Mouse (Mus musculus): ENCODE measurements around the gene Mfsd1.
A peak's percentile ranks its signal among the peaks of the same experiment; 100 is the strongest.

The Mfsd1 gene

DNA sequence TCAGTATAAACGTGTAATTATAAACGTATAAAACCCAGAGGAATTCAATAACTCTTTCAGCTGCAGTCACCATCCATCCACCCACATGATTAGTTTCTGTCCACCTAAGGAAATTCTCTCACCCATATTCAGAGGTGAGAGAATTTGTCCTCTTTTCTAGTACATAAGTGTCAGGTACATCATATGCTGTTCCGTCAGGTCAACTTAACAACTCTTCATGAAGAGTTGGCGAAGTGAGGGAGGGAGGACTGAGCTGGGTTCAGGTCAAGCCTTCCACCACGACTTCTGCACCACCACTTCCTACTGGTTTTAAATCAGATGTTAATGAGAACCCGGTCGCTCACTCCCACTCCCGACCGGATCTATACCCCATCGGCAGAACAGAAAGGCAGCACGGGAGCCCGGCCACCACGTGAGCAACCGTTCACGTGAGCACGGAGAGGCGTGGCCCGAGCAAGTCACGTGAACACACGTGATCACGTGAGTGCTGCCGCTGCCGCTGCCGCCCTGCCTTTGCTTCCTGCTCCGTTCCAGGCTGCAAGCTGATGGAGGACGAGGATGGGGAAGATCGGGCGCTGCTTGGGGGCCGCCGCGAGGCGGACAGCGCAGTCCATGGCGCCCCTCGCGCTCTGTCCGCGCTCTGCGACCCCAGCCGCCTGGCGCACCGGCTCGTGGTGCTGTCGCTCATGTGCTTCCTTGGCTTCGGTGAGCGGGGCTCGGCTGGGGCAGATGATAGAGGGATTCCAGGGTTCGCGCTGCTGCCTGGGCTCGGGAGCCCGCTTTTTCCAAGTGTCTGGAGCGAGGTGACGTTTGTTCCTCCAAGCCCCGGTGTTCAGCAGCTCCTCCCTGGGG is at the start of gene Mfsd1:
Mfsd1 (plus strand) TSS at position 469 of the 852 bp plus-strand sequence.
- DNase-seq (ENCODE audit: low spot score) = peak; percentile 89

DNA sequence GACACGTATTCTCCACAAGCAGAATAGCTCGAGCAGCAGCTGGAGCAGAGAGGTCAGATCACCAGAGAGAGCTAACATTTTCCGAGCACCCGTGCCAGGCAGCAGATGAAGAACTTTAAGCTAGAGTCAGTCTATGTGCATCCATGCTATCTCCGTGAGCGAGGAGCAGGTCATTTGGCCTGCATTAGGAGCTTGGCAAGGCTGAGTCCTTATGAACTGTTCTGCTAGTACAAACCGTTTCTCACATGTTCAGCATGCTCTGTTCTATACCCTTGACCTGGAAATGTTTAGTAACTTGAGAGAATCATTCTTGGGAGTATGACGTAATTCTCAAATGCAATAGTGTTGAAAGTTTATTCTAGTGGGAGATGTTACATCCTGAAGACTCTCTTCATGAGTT is 38.9 kb upstream of the Mfsd1 start:
- peak; percentile 81 for DNase-seq (ENCODE audit: low spot score)

DNA sequence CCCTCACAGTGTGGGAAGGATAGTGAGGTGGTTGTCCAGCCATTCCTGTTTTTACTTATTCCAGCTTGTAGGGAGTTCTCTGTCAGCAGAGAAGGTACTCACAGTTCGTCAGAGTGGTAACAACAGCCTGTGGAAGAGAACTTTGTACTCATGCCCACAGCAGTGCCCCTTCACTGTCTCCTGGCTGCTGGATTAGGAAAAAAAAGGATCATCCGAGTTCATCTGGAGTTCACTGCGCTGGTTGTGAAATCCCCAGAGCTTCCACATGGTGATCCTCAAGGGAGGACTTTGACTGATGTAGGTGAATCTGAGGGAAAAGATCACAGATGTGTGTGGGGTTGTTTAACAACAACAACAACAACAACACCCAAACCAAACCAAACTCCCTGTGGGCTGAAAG is 31.3 kb upstream of the Mfsd1 start:
- peak; percentile 74 for DNase-seq (ENCODE audit: low spot score)

DNA sequence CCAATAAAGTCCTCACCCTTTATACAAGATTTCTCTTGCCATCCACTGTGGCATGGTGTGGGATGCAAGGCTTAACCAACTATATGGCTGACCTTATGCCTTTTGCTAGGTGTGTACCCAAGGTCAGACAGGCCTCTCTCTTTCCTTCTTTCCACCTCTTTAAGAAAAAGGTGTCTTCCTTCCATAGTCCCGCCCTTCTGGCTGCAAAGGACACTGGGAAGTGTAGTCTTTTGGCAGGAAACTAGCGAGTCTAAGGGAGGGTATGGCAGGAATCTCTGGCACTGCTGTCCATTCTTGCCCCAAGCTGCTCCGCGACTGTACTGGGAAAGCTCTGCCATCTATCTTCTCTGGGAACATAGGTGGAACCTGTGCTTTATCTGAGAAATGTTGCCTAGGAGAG is 29.3 kb upstream of the Mfsd1 start:
- DNase-seq (ENCODE audit: low spot score) = peak; percentile 49

DNA sequence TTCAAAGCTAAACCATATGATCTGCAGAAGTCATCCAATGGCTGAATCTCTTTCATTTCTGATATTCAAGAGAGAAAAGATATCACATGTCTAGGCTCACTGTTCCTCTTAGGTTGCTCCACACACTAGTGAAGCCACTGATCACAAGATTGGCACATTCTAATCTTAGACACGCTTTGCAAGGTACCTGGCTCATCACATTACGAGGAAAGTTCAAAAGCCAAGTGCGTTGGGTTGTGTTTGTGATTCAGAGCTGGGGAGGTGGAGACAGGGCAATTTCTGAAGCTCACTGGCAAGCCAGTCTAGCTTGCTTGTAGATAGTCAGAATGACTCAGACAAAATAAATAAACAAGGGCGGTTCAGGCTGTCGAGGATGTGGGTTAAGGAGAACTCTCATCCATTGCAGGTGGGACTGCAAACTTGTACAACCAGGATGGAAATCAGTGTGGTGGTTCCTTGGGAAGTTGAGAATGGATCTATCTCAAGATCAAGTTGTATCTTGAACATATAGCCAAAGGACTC is 28.6 kb upstream of the Mfsd1 start:
- peak; percentile 37 for DNase-seq (ENCODE audit: low spot score)

DNA sequence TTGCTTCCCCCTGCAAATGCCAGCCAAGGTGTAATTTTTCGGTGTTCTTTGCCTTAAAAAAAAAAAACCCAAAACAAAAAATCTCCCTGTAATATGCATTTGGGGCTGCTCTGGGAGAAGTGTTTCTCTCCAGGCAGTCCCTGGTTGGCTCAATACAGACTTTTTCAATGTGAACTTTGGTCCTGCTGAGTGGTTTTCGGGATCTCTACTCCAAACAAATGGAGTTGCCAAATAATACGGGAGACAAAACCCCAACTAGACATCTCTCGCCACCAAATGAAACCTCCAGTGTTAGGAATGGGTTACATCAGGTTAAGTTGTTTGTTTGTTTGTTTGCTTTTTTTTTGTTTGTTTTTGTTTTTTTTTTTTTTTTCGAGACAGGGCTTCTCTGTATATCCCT is 27.3 kb upstream of the Mfsd1 start:
- DNase-seq (ENCODE audit: low spot score) = peak; percentile 77

DNA sequence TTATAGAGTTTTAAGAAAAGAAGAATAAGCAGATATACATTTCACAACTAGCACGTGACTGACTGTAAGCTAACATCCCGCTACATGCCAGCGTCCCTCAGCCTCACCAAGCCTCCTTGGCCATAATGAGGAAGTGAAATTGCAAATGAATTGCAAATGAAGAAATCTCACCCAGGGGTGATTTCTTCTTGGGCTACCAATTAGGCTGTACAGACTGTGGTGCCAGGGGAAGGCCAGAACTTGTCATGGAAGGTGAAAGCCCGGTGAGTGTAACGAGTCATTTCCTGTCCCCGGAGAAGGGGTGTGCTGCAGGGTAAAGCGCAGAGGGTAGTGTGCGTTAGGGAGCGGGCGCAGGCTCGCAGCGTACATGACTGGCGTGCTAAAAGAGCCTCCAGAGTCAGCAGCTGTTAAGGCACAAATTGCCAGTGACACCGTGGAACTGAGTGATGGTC is 25.3 kb upstream of the Mfsd1 start:
- DNase-seq (ENCODE audit: low spot score) = no peak

DNA sequence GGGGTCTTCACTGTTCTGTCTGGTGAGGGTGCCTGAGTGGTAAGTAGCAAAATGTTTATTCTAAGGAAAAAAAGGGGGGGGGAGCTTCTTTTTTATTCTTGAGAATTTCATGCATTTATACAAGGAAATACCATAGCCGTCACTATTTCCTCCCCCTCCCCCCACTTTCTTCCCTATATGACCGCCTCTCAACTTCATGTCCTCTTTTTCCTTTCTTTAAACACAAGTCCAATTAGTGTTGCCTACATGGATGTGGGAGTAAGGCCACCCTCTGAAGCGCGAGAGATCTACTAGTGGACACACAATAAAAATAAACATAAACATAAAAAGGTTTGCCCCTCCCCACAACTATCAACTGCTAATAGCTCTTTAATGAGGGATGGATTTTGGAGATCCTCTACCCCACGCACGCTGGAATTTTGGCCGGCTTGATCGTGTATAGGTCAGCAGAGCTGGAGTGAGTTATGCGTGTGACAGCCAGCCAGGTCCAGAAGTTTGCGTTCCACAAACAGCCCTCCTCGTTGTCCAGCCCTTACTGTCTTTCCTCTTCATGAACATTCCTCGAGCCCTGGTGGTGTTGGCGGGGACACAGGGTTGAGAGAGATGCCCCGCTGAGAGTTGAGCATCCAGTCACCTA is 24.7 kb upstream of the Mfsd1 start:
- no peak for DNase-seq (ENCODE audit: low spot score)

DNA sequence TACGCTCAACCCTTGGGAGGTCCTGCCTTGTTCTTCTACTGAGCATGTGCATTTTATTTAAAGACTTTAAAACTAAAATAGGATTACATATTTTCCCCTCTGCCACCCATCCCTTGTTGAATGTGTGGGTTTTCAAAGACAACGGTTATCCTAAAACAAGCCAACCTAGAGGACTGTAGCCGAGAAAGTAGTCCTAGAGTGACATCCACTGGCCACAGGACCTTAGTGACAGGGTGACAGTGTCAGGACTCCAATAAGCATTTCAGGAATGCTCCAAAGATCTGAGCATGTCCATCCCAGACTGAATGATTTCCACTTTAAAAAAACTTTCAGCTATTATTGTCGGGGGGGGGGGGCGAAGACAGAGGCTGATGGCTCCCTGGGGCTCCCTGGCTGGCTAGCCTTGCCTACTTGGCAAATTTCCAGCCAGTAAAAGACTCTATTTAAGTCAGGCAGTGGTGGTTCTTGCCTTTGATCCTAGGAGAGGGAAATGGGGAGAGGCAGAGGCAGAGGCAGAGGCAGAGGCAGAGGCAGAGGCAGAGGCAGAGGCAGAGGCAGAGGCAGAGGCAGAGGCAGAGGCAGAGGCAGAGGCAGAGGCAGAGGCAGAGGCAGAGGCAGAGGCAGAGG is 17.7 kb upstream of the Mfsd1 start:
- DNase-seq (ENCODE audit: low spot score) = peak; percentile 84

DNA sequence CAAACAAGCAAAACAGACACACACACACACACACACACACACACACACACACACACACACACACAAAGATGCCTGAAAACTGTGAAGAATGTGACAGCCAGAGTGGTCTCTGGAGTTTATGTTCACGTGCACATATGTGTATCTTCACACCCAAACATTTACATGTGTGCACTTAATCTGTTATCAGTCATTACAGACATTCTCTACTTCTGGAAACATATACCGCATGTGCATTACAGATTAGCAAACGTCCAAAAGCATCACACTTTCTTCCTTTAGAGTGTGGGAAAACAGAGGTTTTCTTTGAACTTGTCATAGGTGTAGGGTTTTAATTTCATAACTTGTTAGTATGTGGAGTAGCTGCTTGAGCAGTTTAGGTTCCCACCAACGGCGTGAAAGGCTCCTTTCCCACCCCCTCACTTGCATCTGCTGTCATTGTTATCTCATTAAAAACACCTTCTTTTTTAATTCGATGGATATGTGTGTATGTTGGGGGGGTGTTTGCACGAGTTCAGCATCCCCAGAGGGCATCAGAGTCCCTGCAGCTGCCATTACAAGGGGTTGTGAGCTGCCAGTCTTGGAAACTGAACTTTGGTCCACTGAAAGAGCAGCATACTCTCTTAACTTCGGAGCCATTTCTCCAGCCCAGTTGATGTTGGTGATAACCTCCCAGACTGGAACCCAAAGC is 16.9 kb upstream of the Mfsd1 start:
- no peak for DNase-seq (ENCODE audit: low spot score)

DNA sequence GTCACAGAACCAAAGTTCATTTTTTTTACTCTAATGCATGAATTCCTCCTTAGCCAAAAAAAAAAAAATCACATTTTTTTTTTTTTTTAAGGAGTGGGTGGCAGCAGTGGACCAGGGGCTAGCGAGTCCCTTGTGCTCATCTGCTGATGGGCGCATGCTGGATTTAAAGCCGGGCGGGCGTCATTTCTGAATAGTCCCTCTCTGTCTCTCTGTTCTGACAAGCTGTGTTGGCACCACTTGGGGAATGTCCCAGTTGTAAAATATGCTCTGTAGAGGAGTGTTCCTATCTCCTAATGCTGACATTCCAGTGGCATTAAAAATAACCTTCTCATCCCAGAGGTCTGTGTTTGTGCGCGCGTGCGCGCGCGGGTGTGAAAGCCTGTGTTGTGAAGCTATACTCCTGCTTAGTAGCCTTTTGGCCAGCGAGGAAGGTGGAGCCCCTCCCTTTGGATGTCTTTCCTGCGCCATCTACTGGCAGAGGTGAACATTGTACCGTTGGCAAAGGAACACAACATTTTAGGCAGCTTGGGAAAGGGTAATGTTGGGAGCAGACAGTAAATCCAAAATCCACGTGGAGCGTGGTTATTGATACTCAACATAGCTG is 14.4 kb upstream of the Mfsd1 start:
- peak; percentile 90 for DNase-seq (ENCODE audit: low spot score)

DNA sequence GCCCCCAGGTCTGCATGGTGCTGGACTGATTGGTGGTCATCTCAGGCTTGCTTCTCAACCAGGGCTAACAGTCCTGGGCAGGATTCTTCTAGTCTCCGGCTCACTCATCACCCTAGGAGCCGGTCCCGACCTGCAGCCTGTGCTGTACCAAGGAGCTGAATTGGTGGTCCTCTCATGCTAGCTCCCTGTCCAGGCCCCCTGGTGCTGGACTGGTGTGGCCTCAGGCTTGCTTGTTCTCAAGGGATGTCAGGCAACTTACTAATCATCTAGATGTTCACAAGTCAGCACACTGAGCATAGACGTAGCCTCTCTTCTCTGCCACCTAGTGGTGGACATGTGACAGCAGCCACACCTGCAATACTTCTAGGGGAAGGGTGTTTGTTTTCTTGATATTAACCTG is 9.6 kb upstream of the Mfsd1 start:
- DNase-seq (ENCODE audit: low spot score) = no peak

DNA sequence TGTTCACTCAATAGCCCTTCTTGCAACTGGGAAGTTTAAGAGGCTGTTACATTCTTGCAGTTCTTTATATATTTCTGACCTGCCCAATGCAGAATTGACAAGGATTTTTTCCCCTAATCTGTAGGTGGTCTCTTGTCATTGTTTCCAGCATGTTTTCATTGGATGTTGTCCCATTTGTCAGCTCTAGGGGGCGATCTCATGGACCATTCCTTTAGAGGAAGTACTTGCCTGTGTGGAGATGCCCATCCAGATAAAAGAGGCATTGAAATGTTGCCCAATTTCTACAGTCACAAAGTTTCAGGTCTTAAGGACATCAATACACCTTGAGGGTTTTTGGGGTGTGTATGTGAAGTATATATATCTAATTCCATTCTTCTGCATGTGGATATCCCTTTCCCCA is 9.0 kb upstream of the Mfsd1 start:
- no peak for DNase-seq (ENCODE audit: low spot score)

DNA sequence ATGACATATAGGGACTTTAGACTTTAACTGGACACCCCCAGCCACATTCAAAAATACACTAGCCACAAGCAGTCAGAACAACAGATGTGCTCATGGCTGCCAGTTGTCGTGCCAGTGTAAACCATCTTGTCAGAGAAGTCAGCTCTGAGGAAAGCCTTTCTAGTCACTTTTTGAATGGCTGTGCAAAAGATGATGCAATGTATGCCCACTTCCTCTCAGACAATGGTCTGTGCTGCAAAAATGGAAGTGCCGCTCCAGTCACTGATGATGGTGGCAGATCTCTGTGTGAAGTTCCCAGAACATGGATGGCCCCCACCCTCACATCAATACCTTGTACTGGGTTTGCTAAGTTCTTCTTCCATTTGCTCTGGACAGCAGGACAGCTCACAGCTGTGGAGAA is 6.3 kb upstream of the Mfsd1 start:
- DNase-seq (ENCODE audit: low spot score) = no peak

DNA sequence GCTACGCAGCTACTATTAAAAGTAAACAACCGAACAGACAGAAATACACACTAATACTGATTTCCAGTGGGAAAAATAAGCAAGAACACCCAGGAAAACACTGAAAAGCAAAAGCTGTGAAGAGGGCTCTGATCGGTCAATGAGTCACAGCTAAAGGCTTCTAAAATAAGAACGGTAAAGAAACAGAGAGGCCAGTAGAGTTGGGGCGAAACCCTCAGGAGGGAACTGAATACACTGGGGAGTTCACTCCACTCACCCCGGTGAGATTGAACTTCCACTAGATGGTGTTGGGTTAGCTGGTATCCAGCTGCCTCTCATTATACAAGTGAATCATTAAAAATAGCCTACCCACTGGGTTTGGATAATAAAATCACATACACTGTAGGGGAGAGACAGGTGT is 5.8 kb upstream of the Mfsd1 start:
- no peak for DNase-seq (ENCODE audit: low spot score)

DNA sequence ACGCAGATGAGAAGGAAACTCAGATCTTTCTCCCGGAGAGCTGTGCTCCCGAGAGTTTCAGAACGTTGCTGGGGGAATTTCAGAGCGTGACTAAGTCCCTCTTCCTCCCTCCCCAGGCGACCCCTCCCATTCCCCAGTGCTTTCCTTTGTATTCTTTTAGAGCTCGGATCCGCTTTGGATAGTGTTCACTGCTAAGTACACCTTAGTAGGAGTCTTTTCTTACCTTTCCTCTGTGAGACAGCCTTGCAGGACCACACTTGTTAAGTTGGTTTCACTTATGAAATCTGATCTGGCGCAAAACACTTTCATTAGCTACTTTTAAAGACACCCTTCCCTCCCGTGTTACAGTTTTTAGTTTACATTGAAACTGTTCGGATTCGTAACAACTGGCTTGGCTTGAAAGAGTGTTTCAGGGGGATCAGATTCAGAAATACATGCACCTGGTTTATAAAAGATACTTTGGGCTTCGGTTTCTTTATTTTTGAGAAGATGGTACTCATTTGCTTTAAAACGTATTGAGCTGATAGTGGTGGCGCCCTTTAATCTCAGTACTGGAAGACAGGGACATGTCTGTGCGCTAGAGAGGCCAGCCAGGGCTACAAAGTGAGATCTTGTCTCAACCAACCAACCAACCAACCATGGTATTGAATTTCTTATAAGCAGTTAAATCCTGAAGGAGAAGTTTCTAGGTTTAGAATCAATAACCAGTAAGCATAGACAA is 744 bp downstream of the Mfsd1 start:
- DNase-seq (ENCODE audit: low spot score) = peak; percentile 40

DNA sequence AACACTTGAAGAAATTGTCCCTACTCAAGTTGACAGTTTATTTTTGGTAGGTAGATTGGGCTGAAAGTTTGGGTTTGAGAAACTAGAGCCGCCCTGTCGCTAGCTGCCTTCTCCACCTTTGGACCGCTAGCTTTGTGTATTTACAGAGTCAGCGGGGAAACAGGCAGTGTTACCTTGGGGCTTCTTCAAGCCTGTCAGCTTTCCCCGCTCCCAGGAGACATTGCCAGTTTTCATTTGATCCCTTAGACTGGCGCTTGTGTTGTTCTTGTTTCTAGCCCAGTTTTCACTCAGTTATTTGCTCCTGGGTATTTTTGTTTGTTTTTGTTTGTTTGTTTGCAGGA is 1.3 kb downstream of the Mfsd1 start:
- DNase-seq (ENCODE audit: low spot score) = no peak

DNA sequence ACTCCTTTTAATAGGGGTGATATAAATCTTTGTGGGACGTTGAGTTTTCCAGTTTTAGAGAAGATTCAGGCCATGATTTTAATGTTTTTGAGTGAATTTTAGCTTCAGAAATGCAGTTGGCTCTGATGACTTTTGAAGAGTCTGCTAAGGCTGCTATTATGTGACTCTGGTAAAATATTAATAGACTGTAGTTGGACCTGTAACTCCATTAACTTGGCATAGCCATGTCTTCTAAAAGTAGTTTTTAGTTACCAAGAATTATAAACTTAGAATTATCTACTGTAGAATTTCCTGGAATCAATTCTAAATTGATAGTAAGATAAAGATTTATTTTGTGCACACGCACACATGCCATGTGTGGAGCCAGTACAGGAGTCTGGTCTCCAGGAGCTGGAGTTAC is 4.0 kb downstream of the Mfsd1 start:
- DNase-seq (ENCODE audit: low spot score) = no peak

DNA sequence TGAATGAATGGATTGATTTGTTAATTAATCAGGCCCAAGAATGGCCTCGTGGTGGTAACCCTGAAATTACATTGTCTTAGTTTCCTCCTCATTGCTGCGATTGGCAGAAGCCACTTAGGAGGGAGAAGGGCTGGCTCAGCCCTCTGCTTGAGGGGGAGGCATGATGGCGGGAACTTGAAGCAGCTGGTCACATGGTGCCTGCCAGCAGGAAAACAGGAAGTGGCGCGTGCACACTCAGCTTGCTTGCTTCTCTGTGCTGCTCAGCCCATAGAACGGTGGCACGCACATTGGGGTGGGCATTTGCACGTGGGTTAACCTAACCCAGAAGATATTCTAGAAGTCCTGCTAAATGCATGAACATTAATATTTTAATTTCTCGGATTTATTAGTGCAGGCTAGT is 4.9 kb downstream of the Mfsd1 start:
- DNase-seq (ENCODE audit: low spot score) = no peak

DNA sequence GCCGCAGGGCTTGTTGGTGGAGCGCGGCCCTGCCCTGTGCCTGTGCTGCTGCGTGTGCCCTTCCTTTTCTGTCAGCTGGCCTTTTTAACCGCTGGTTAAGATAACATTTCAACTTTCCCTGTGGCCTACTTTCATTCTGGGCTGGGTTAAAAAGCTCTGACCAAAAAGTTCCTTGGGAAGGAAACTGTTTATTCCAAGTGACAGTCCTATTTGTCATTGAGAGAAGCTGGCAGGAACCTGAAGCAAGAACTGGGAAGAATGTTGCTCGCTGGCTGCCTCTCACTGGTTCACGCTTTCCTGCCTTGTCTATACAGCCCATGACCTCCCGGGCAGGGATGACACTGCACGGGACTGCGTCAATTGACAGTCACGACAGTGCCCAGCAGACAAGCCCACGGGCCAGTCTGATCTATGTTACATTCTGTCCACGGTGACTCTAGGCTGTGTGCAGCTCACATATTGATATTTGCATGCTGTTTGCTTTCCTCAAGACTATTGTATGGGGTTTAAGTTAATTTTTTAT is 19.1 kb downstream of the Mfsd1 start:
- peak; percentile 65 for DNase-seq (ENCODE audit: low spot score)

DNA sequence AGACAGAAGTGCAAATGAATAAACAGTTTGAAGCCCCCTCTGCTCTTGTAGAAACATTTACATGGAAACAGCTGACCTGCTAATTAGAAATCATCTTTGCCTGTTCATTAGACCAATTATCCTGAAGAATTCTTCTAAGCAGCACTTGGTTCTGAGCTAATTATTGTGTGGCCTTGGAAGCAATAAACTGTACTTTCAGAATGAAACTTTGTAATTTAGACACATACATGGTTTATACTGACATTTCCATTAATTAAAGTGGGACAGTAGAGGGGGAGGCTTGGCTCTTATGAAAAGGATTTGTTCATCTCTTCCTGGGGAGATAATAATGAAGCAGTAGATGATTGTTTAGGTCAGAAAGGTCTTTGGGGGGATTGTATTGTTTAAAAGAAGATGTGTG is 35.7 kb downstream of the Mfsd1 start:
- DNase-seq (ENCODE audit: low spot score) = no peak

Data from adipocyte (in vitro differentiated cells).